Mouse (Mus musculus) kidney, adult 2 months (tissue): Measurements from ENCODE around the gene Serf2.

Experiments used
- CTCF ChIP-seq: fragments of 200-500 bp; conservative IDR thresholded peaks from 2 replicates; pipeline ENCODE4 v1.5.1; 2011; ENCODE audit warnings: low read depth, mild to moderate bottlenecking, control low read depth, low read length, moderate library complexity, mixed read lengths; ENCODE audit not compliant: insufficient read depth, insufficient read length
- POLR2A ChIP-seq: fragments of 200-500 bp; IDR thresholded peaks from one replicate; pipeline ENCODE4 v1.6.1; 2011; ENCODE audit warnings: low read depth, low read length, control low read depth

DNA sequence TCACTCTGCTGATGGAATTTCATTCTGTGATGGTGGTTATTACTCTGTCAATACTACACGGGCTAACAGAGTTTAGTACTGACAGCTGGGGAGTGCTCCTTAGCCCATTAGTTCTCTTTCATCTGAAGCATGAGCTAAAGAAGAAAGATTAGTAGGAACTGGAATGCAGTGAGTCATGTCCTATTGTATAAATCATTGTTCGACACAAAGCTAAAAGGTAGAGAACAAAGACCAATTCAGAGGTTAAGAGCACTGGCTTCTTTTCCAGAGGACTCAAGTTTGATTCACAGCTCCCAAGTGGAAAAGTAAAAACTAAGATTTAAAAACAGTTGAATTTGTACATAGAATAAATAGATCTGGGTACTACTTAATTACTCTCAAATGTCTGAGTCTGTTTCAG lies 11.1 kb downstream of the Serf2 start:
- TF ChIP-seq POLR2A (no peak), CTCF (no peak)
